Comparison of ENCODE assay signal across 13 mouse cellular contexts in genomic region chr8:126256585-126257391, GRCm38 (mm10). TPM values are rescaled to one million over a fixed set of nuclear protein-coding genes. Genes with fewer than 3 reads are reported as not detected.
DNase-seq lines count a peak whose midpoint lies in the region; ATAC-seq and TF ChIP-seq lines count a peak whose summit lies in the region.
"Had no signal": no experiment of that assay in that cellular context is flagged by ENCODE, and none has a peak within 500 bp of the region (broad histone marks: within the 10 kb centered on the region; RNA-seq: fewer than 3 reads in every experiment).

No protein-coding gene starts in this region.

- no peak overlapping the region for H3K4me3 ChIP-seq in left cerebral cortex, adult 2 months
- H3K4me3 ChIP-seq in hindbrain, embryonic 12.5 days, result no peak overlapping the region
- H3K4me3 ChIP-seq: liver, embryonic 15.5 days had no signal

- no peak overlapping the region for H3K9ac ChIP-seq in hindbrain, embryonic 12.5 days
- H3K9ac ChIP-seq: liver, embryonic 15.5 days had no signal

- peak; percentile 32; the same call in 1 of the 2 replicates for ATAC-seq in hindbrain, embryonic 12.5 days (ENCODE audit: low FRiP score)

- no peak overlapping the region for H3K4me2 ChIP-seq in hindbrain, embryonic 12.5 days (replicated peaks)
- H3K4me2 ChIP-seq: liver, embryonic 15.5 days had no signal

- peaks cover 41% of the 10 kb centered on the region for H3K27me3 ChIP-seq in hindbrain, embryonic 12.5 days

- peak overlapping the region; percentile 25 for H3K27ac ChIP-seq in left cerebral cortex, adult 2 months
- H3K27ac ChIP-seq in hindbrain, embryonic 12.5 days, result no peak overlapping the region
- H3K27ac ChIP-seq: liver, embryonic 15.5 days had no signal

- 33% methylated on average over 9 of the region's 9 CpGs for WGBS in hindbrain, embryonic 12.5 days

- H3K36me3 ChIP-seq in hindbrain, embryonic 12.5 days, result no peaks in the 10 kb centered on the region
- H3K36me3 ChIP-seq: liver, embryonic 15.5 days had no signal

- H3K9me3 ChIP-seq in hindbrain, embryonic 12.5 days (replicated peaks), result no peaks in the 10 kb centered on the region
- H3K9me3 ChIP-seq: liver, embryonic 15.5 days had no signal

- H3K4me1 ChIP-seq in hindbrain, embryonic 12.5 days, result peaks cover 9% of the 10 kb centered on the region; the same call in 1 of the 2 replicates
- H3K4me1 ChIP-seq: liver, embryonic 15.5 days had no signal

- peak; percentile 44 to 50 for DNase-seq in cerebellum, postnatal 10 days
- DNase-seq in cerebellum, adult 8-10 months, result no peak
- no peak for DNase-seq in left cerebral cortex, adult 2 months (ENCODE audit: extremely low spot score in 1 of 2, low spot score in 2 of 2)
- no peak for DNase-seq in left cerebral cortex, adult 9 months (ENCODE audit: low spot score in 2 of 2)
- peak; percentile 33 for DNase-seq in retina, postnatal 1 day
- no peak for DNase-seq in adrenal gland, adult 8-10 months
- DNase-seq in adrenal gland, adult 2 months, result no peak
- DNase-seq: gastrocnemius, postnatal 36 days; left cerebral cortex, postnatal 4 days had no signal

- intact Hi-C loops in left cerebral cortex, adult 2 months (cut with DNase I), result loop anchor here (5.0 kb wide), 2 partner anchors 226 to 304 kb away; no protein-coding TSS in a partner anchor

- peak; percentile 34 for TF ChIP-seq CTCF in left cerebral cortex, adult 2 months (IDR thresholded peaks at IDR 0.05)

RNA-seq across cellular contexts. Expression of gene Slc35f3, which starts 41.6 kb away (rescaled TPM):
- 10 to 100 TPM; 36.9 to 42.5 TPM for total RNA-seq in left cerebral cortex, adult 2 months (2021)
- 0.44 and 0.56 TPM in 2 replicates for polyA plus RNA-seq in hindbrain, embryonic 12.5 days (2016; fragmentation: Nextera tagmentation; extraction: Ambion mirVana)
- 1 to 10 TPM in 2 of 4 experiments, under 1 TPM in 2; 0.24 to 2.1 (median 1.3) TPM for total RNA-seq in adrenal gland, adult 8-10 months (2022)
- total RNA-seq in adrenal gland, adult 2 months (2021), result 1 to 10 TPM in 1 of 2 experiments, under 1 TPM in 1; 0.41 to 1.3 TPM
- 0.56 and 0.61 TPM in 2 replicates for polyA plus RNA-seq in adrenal gland, adult 2 months (2012; rRNA removed)
- total RNA-seq: gastrocnemius, postnatal 36 days; megakaryocyte progenitor cell, adult 5-6 weeks had no signal
- polyA plus RNA-seq: heart, embryonic 16.5 days; liver, embryonic 15.5 days had no signal

Comparison
In these comparisons a context has a peak if more than half of its experiments do, and no peak if none do; other contexts are left out.
1. DNase-seq: peak in cerebellum, postnatal 10 days (2 of 2) and retina, postnatal 1 day (single experiment); none in cerebellum, adult 8-10 months (single experiment), left cerebral cortex, adult 2 months (0 of 2), left cerebral cortex, adult 9 months (0 of 2), adrenal gland, adult 8-10 months (single experiment) and adrenal gland, adult 2 months (single experiment).
2. RNA of gene Slc35f3, which starts 41.6 kb away (total RNA-seq): 36.9 to 42.5 TPM in left cerebral cortex, adult 2 months; 0.24 to 2.1 TPM in adrenal gland, adult 8-10 months and 0.41 to 1.3 TPM in adrenal gland, adult 2 months; every median in the first group is over 10 times any median in the second.